Mouse (Mus musculus) olfactory bulb, adult 2 months (tissue): Measurements from ENCODE around the gene Ppp3ca.

Source experiments
- CTCF ChIP-seq: fragments of 200-500 bp; IDR thresholded peaks from 2 replicates; pipeline ENCODE4 v1.5.1; 2012; ENCODE audit warnings: low read depth, mild to moderate bottlenecking, low read length, moderate library complexity; ENCODE audit not compliant: insufficient read depth
- POLR2A ChIP-seq: fragments of 200-500 bp; IDR thresholded peaks from 2 replicates; pipeline ENCODE4 v1.6.1; 2012; ENCODE audit warnings: mild to moderate bottlenecking, low read depth, low read length, moderate library complexity; ENCODE audit not compliant: insufficient read depth

DNA sequence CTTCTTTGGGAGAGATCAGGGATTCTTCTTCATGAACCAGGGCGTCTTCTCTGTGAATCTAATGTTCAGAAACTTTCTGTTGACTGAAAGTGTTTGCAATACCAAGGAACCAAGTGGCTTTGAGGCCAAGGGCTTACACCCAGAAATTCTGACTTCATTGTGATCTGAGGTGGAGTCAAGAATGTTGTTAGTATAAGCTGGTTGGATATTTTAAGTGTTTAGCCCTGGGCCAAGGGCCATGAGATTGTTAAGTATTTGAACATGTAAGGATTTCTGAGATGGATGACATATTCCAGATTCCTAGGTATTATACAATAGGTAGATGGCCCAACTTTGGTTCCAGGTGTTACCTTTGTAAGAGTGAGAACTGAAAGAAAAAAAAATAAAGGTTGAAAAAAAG lies 68.5 kb downstream of the Ppp3ca start:
- TF ChIP-seq CTCF (no peak), POLR2A (no peak)
